Comparison of ENCODE assay signal across 14 mouse cellular contexts in the genomic region with DNA sequence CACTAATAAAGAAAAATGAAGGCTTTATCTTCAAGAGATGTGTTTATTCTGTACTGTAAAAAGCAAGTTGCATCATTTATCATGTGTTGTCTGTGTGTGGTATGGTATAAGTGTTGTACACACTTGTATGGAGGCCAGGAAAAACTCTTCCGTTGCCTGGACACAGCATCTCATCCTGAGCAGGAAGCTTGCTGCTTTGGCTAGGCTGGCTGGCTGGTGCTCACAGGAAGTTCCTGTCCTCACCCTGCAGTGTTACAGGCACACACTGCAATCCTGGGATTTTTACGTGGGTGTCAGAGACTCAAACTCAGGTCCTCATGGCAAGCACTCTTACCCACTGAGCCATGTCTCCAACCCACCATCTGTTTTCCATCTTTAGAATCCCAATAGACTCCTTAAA. TPM values are rescaled to one million over a fixed set of nuclear protein-coding genes. Genes with fewer than 3 reads are reported as not detected.
"Had no signal": no experiment of that assay in that cellular context is flagged by ENCODE, and none has a peak within 500 bp of the region (broad histone marks: within the 10 kb centered on the region; RNA-seq: fewer than 3 reads in every experiment).

No protein-coding gene starts in this region.

- H3K36me3 ChIP-seq: liver, embryonic 15.5 days had no signal

- ATAC-seq: intestine, embryonic 15.5 days had no signal

- H3K9ac ChIP-seq: intestine, embryonic 15.5 days; liver, embryonic 15.5 days; neural tube, embryonic 12.5 days had no signal

- H3K4me2 ChIP-seq: intestine, embryonic 15.5 days; liver, embryonic 11.5 days; liver, embryonic 15.5 days; neural tube, embryonic 12.5 days had no signal

- H3K4me1 ChIP-seq: intestine, embryonic 15.5 days; limb, embryonic 10.5 days; neural tube, embryonic 12.5 days had no signal

- H3K27ac ChIP-seq: intestine, embryonic 15.5 days; left cerebral cortex, adult 2 months; limb, embryonic 10.5 days; liver, embryonic 15.5 days; neural tube, embryonic 12.5 days had no signal

- H3K4me3 ChIP-seq: intestine, embryonic 15.5 days; left cerebral cortex, adult 2 months; limb, embryonic 10.5 days; liver, embryonic 15.5 days; neural tube, embryonic 12.5 days had no signal

- H3K27me3 ChIP-seq: intestine, embryonic 15.5 days; liver, embryonic 15.5 days; neural tube, embryonic 12.5 days had no signal

- DNase-seq: kidney, postnatal 14 days; lung, adult 2 months; lung, postnatal 10 days; midbrain, embryonic 14.5 days; spleen, adult 18-20 months; thymus, adult 18-20 months; thymus, postnatal 14 days had no signal

- H3K9me3 ChIP-seq: intestine, embryonic 15.5 days; limb, embryonic 10.5 days; liver, embryonic 15.5 days; neural tube, embryonic 12.5 days had no signal

RNA-seq across cellular contexts. Expression of a gene that starts 37.1 kb away (rescaled TPM):
- total RNA-seq: neutrophil, adult 5-6 weeks had no signal
